25 mouse cellular contexts compared by ENCODE assay signal in the genomic region with DNA sequence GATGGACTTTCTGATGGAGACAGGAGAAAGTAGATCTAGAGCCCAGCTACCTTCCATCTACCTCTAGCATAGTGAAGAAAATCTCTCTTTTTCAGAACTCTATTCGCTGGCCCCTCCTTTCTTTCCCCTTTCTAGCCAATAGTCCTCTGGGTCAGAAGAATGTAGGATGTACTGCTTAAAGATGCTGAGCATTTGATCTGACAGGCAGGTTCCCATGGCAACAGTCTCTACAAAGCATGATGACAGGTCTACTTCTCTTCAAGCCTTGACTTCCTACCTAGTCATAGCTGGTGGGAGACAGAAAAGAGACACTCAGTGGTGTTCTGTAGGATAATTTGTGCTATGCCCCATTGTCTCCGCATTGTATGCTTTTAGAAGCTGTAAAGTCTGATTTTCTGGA.
DNase-seq lines count a peak whose midpoint lies in the region; ATAC-seq and TF ChIP-seq lines count a peak whose summit lies in the region.
"Had no signal": no experiment of that assay in that cellular context is flagged by ENCODE, and none has a peak within 500 bp of the region (broad histone marks: within the 10 kb centered on the region; RNA-seq: fewer than 3 reads in every experiment).

No protein-coding gene starts in this region.

- H3K79me2 ChIP-seq in myocyte (ENCODE audit: control insufficient read depth, insufficient read depth), result no peaks in the 10 kb centered on the region

- H3K4me3 ChIP-seq in liver, postnatal 0 days (ENCODE audit: low read depth, low read length), result no peak overlapping the region
- no peak overlapping the region for H3K4me3 ChIP-seq in liver, embryonic 11.5 days (ENCODE audit: low read depth, low read length)
- no peak overlapping the region for H3K4me3 ChIP-seq in myocyte
- H3K4me3 ChIP-seq: embryonic facial prominence, embryonic 13.5 days; gastrocnemius, adult 2 months; heart, embryonic 10.5 days; hindbrain, embryonic 12.5 days had no signal

- no peak overlapping the region for H3K9ac ChIP-seq in liver, postnatal 0 days (replicated peaks)
- H3K9ac ChIP-seq in liver, embryonic 11.5 days (ENCODE audit: low read depth, low read length), result no peak overlapping the region
- H3K9ac ChIP-seq: embryonic facial prominence, embryonic 13.5 days; hindbrain, embryonic 12.5 days had no signal

- no peak for TF ChIP-seq CTCF in liver, postnatal 0 days (IDR thresholded peaks at IDR 0.05; ENCODE audit: low read depth)
- no peak for TF ChIP-seq CTCF in brain, embryonic 14.5 days (IDR thresholded peaks at IDR 0.05; ENCODE audit: borderline replicate concordance, extremely low read depth, insufficient read depth, insufficient read length)

- H3K27me3 ChIP-seq in liver, postnatal 0 days (ENCODE audit: insufficient read depth, low read length), result no peaks in the 10 kb centered on the region
- no peaks in the 10 kb centered on the region for H3K27me3 ChIP-seq in liver, embryonic 11.5 days (replicated peaks; ENCODE audit: control insufficient read depth, insufficient read depth, low read length)
- no peaks in the 10 kb centered on the region for H3K27me3 ChIP-seq in myocyte (ENCODE audit: control insufficient read depth, insufficient read depth, insufficient read length)
- H3K27me3 ChIP-seq: embryonic facial prominence, embryonic 13.5 days; hindbrain, embryonic 12.5 days had no signal

- no peak for DNase-seq in liver, postnatal 0 days
- no peak for DNase-seq in liver, embryonic 11.5 days (ENCODE audit: low spot score)
- peak; percentile 63 for DNase-seq in 416B (ENCODE audit: low read depth)
- peak; percentile 12 for DNase-seq in brain, embryonic 14.5 days (ENCODE audit: low read depth)
- no peak for DNase-seq in urinary bladder, postnatal 14 days (ENCODE audit: low spot score)
- DNase-seq: adrenal gland, postnatal 10 days; B cell, adult 2 months; cerebellum, adult 11-12 months; cerebellum, adult 9-10 months; cerebellum, postnatal 25 days; gastrocnemius, adult 2 months; gastrocnemius, postnatal 36 days; heart, adult 18-20 months; heart, postnatal 10 days; heart, postnatal 4 days had no signal

- peaks cover 13% of the 10 kb centered on the region for H3K4me1 ChIP-seq in liver, postnatal 0 days (ENCODE audit: insufficient read depth)
- no peaks in the 10 kb centered on the region for H3K4me1 ChIP-seq in liver, embryonic 11.5 days (replicated peaks; ENCODE audit: control insufficient read depth, insufficient read depth, low read length)
- H3K4me1 ChIP-seq: heart, embryonic 10.5 days had no signal

- no peak for TF ChIP-seq EP300 in liver, postnatal 0 days (IDR thresholded peaks at IDR 0.05; ENCODE audit: low read depth)

- no peaks in the 10 kb centered on the region for H3K9me3 ChIP-seq in liver, postnatal 0 days (ENCODE audit: low read length)
- H3K9me3 ChIP-seq in liver, embryonic 11.5 days (ENCODE audit: control insufficient read depth, low read length), result no peaks in the 10 kb centered on the region
- H3K9me3 ChIP-seq: embryonic facial prominence, embryonic 13.5 days; G1E; heart, embryonic 10.5 days; hindbrain, embryonic 12.5 days had no signal

- H3K4me2 ChIP-seq in liver, postnatal 0 days (ENCODE audit: low read depth, low read length), result no peak overlapping the region
- no peak overlapping the region for H3K4me2 ChIP-seq in liver, embryonic 11.5 days
- H3K4me2 ChIP-seq in myocyte (ENCODE audit: low read depth), result peak overlapping the region; percentile 68
- H3K4me2 ChIP-seq: embryonic facial prominence, embryonic 13.5 days; hindbrain, embryonic 12.5 days had no signal

- 0 out of 2 replicates have a peak, but pooled peaks have one; percentile 17 for ATAC-seq in liver, postnatal 0 days
- no peak for ATAC-seq in liver, embryonic 11.5 days (replicated peaks; ENCODE audit: low FRiP score)
- no peak for ATAC-seq in erythroid progenitor cell, adult 5-6 weeks (replicated peaks; ENCODE audit: low FRiP score, poor library complexity, severe bottlenecking)
- ATAC-seq: CD4-positive, CD25-positive, alpha-beta regulatory T cell, adult 4 months; forebrain, embryonic 16.5 days; hindbrain, embryonic 16.5 days; inflammation-experienced regulatory T-cells, adult 6 months had no signal

- no peak overlapping the region for H3ac ChIP-seq in myocyte (ENCODE audit: control insufficient read depth, insufficient read length)

- WGBS in liver, postnatal 0 days (ENCODE audit: insufficient replicate concordance), result 80% methylated on average over 2 of the region's 2 CpGs
- WGBS in liver, embryonic 11.5 days, result 80% methylated on average over 2 of the region's 2 CpGs

- H3K36me3 ChIP-seq in liver, postnatal 0 days (replicated peaks; ENCODE audit: insufficient read depth, low read length), result no peaks in the 10 kb centered on the region
- H3K36me3 ChIP-seq in liver, embryonic 11.5 days (ENCODE audit: control insufficient read depth, insufficient read depth, low read length), result no peaks in the 10 kb centered on the region
- H3K36me3 ChIP-seq in myocyte (ENCODE audit: control insufficient read depth, insufficient read depth), result no peaks in the 10 kb centered on the region
- H3K36me3 ChIP-seq: embryonic facial prominence, embryonic 13.5 days; G1E; heart, embryonic 10.5 days; hindbrain, embryonic 12.5 days had no signal

- TF ChIP-seq POLR2A in brain, embryonic 14.5 days (IDR thresholded peaks at IDR 0.05; ENCODE audit: borderline replicate concordance, extremely low read depth, insufficient read depth, insufficient read length, poor library complexity, severe bottlenecking), result no peak
- no peak for TF ChIP-seq POLR2A in myocyte (IDR thresholded peaks at IDR 0.05; ENCODE audit: insufficient read length, low read depth)

- no peak overlapping the region for H3K27ac ChIP-seq in liver, postnatal 0 days (ENCODE audit: low read depth)
- no peak overlapping the region for H3K27ac ChIP-seq in liver, embryonic 11.5 days (ENCODE audit: low read depth, low read length)
- H3K27ac ChIP-seq: embryonic facial prominence, embryonic 13.5 days; gastrocnemius, adult 2 months; heart, embryonic 10.5 days; hindbrain, embryonic 12.5 days had no signal

TF ChIP-seq in myocyte, 11 proteins besides CTCF, POLR2A, EP300 and RAD21:
- TF ChIP-seq SRF (IDR thresholded peaks at IDR 0.05; ENCODE audit: control insufficient read depth, insufficient read length, low read depth) (no peak), TCF3 (IDR thresholded peaks at IDR 0.05; ENCODE audit: insufficient read length, low read depth) (no peak), MYOD1 (IDR thresholded peaks at IDR 0.05; ENCODE audit: control insufficient read depth in 1 of 3, insufficient read length in 2 of 3, low read depth in 2 of 3) (no peak), POLR2AphosphoS2 (IDR thresholded peaks at IDR 0.05; ENCODE audit: insufficient read length, low read depth) (no peak), E2F4 (IDR thresholded peaks at IDR 0.05; ENCODE audit: insufficient read depth) (no peak), MYOG (IDR thresholded peaks at IDR 0.05; ENCODE audit: control insufficient read depth in 1 of 3, insufficient read depth in 1 of 3, insufficient read length in 2 of 3, low read depth in 2 of 3) (no peak), CEBPB (IDR thresholded peaks at IDR 0.05; ENCODE audit: insufficient read depth, poor library complexity, severe bottlenecking) (no peak), TCF12 (IDR thresholded peaks at IDR 0.05; ENCODE audit: insufficient read depth, poor library complexity, severe bottlenecking) (no peak), REST (IDR thresholded peaks at IDR 0.05; ENCODE audit: insufficient read depth, insufficient read length) (no peak), MAX (IDR thresholded peaks at IDR 0.05; ENCODE audit: low read depth) (no peak), USF1 (IDR thresholded peaks at IDR 0.05; ENCODE audit: low read depth) (no peak)

Comparison
In these comparisons a context has a peak if more than half of its experiments do, and no peak if none do; other contexts are left out.
1. DNase-seq: peak in 416B (single experiment) and brain, embryonic 14.5 days (single experiment); none in liver, postnatal 0 days (single experiment), liver, embryonic 11.5 days (single experiment) and urinary bladder, postnatal 14 days (single experiment).